Mouse (Mus musculus) embryonic facial prominence, embryonic 13.5 days (tissue): ENCODE data around the gene Gm9817. TPM values are rescaled to one million over a fixed set of nuclear protein-coding genes. Genes with fewer than 3 reads are reported as not detected.

Experiments used
- ATAC-seq: fragments of 200-750 bp; cut with Nextera tagmentation; 2 replicates; pipeline ENCODE4 v1.8.0; 2017; ENCODE audit warnings: low read depth; ENCODE audit not compliant: insufficient number of reproducible peaks, insufficient read depth, low FRiP score, low TSS enrichment
- H3K27ac ChIP-seq: fragments of 300-500 bp; sonication (generic); 2 replicates; pipeline ENCODE4 v1.5.1; 2015; ENCODE audit warnings: moderate library complexity, mild to moderate bottlenecking, inconsistent platforms
- H3K27me3 ChIP-seq: fragments of 300-500 bp; sonication (generic); 2 replicates; pipeline ENCODE4 v1.6.1; 2015; ENCODE audit warnings: mild to moderate bottlenecking, inconsistent platforms
- H3K36me3 ChIP-seq: fragments of 300-500 bp; sonication (generic); 2 replicates; pipeline ENCODE4 v1.6.1; 2015; ENCODE audit warnings: mild to moderate bottlenecking, inconsistent platforms
- H3K4me1 ChIP-seq: fragments of 300-500 bp; sonication (generic); 2 replicates; pipeline ENCODE4 v1.6.1; 2015; ENCODE audit warnings: inconsistent platforms
- H3K4me2 ChIP-seq: fragments of 300-500 bp; sonication (generic); 2 replicates; pipeline ENCODE4 v1.6.1; 2015; ENCODE audit warnings: moderate library complexity, mild to moderate bottlenecking, inconsistent platforms
- H3K4me3 ChIP-seq: fragments of 300-500 bp; sonication (generic); 2 replicates; pipeline ENCODE4 v1.5.1; 2015; ENCODE audit warnings: mild to moderate bottlenecking, inconsistent platforms
- H3K9ac ChIP-seq: fragments of 300-500 bp; sonication (generic); 2 replicates; pipeline ENCODE4 v1.6.1; 2015; ENCODE audit warnings: mild to moderate bottlenecking, inconsistent platforms
- H3K9me3 ChIP-seq: fragments of 300-500 bp; sonication (generic); 2 replicates; pipeline ENCODE4 v1.6.1; 2016; ENCODE audit warnings: inconsistent platforms
- WGBS: fragments of 180-500 bp; shearing (Covaris S2); methylation state at CpG from one replicate; pipeline ENCODE4 v1.1.7; 2015; ENCODE audit warnings: mixed read lengths; 5-methylcytosine and 5-hydroxymethylcytosine counted together
- polyA plus RNA-seq: library from polyadenylated mRNA; unstranded; fragments of >200 nt; fragmentation: Nextera tagmentation; extraction: Ambion mirVana; gene quantifications from 2 replicates; pipeline ENCODE4 v1.2.1, GENCODE M21; 2015

Gene Gm9817
- polyA plus RNA-seq, 1 experiment from 2014 or later: not detected

DNA sequence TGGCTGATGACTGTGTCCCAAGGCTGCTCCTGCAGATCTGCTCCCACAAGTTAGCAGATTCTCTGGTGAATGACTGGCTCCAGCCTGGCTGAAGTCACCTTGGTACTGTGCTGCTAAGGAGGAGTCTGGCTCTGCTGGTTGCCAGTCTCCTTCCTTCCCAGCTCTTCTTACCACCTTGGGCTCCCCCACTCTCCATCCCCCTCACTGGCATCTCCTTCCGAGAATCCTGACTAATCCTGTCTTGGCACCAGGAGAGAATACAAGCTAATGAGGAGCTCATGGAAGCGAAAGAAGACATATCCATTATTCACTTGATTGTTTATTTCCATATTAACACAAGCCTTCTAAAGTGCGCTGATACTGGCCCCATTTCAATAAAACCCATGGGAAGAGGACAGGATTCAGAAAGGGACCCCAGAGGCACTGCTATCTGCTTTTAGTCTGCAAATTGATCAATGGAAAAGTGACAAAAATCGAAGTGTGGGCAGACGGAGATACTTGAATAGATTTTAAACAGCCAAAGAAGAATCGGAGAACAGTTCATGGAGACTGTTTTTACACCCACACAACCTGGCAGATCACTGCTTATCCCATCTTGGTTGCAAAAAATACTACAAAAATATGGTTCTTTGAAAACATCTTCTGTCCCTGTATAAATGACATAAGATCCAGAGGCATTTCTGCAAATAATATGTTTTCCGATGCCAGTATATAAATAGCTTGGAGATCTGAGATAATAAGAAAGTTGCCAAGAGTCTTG, 29.1 kb upstream of the Gm9817 start:
- Histone ChIP-seq H3K4me1 (no peaks in the 10 kb centered on the region), H3K27ac (no peak overlapping the region), H3K27me3 (no peaks in the 10 kb centered on the region), H3K9me3 (no peaks in the 10 kb centered on the region), H3K4me3 (no peak overlapping the region), H3K36me3 (no peaks in the 10 kb centered on the region), H3K4me2 (no peak overlapping the region), H3K9ac (no peak overlapping the region)
- WGBS: 81% methylated on average over 7 of the region's 7 CpGs
- no peak for ATAC-seq

GRCm38 (mm10) chr13:45052805-45053204, 25.7 kb upstream of the Gm9817 start:
- WGBS: 72% methylated on average over 7 of the region's 7 CpGs
- H3K9ac ChIP-seq: no peak overlapping the region
- no peaks in the 10 kb centered on the region for H3K27me3 ChIP-seq
- H3K4me1 ChIP-seq: no peaks in the 10 kb centered on the region
- ATAC-seq: no peak
- no peak overlapping the region for H3K4me2 ChIP-seq
- no peaks in the 10 kb centered on the region for H3K36me3 ChIP-seq
- no peaks in the 10 kb centered on the region for H3K9me3 ChIP-seq
- H3K4me3 ChIP-seq: no peak overlapping the region
- no peak overlapping the region for H3K27ac ChIP-seq

DNA sequence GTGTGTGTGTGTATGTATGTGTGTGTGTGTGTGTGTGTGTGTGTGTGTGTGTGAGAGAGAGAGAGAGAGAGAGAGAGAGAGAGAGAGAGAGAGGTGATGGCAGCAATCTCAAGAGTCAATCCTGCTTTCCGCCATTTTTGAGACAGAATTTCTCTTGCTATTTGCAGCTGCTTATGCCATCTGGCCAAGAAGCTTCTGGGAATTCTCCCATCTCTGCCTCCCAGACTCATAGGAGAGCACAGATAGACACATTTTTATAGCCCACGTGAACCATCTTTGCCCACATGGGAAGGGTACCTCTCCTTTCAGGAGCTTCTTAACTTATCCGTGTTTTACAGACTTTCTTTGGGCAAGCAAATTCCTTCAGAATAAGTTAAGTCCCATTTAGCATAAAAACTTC, 24.6 kb upstream of the Gm9817 start:
- ATAC-seq: no peak
- H3K9me3 ChIP-seq: no peaks in the 10 kb centered on the region
- 91% methylated on average over 3 of the region's 3 CpGs for WGBS
- no peak overlapping the region for H3K9ac ChIP-seq
- no peak overlapping the region for H3K4me2 ChIP-seq
- no peak overlapping the region for H3K27ac ChIP-seq
- no peaks in the 10 kb centered on the region for H3K27me3 ChIP-seq
- H3K36me3 ChIP-seq: no peaks in the 10 kb centered on the region
- no peaks in the 10 kb centered on the region for H3K4me1 ChIP-seq
- H3K4me3 ChIP-seq: no peak overlapping the region

GRCm38 (mm10) chr13:45059206-45059605, 19.3 kb upstream of the Gm9817 start:
- no peaks in the 10 kb centered on the region for H3K36me3 ChIP-seq
- H3K4me3 ChIP-seq: no peak overlapping the region
- no peak overlapping the region for H3K27ac ChIP-seq
- 81% methylated on average over 17 of the region's 17 CpGs for WGBS
- H3K9ac ChIP-seq: no peak overlapping the region
- H3K4me2 ChIP-seq: no peak overlapping the region
- no peaks in the 10 kb centered on the region for H3K9me3 ChIP-seq
- no peaks in the 10 kb centered on the region for H3K27me3 ChIP-seq
- H3K4me1 ChIP-seq: no peaks in the 10 kb centered on the region
- no peak for ATAC-seq

DNA sequence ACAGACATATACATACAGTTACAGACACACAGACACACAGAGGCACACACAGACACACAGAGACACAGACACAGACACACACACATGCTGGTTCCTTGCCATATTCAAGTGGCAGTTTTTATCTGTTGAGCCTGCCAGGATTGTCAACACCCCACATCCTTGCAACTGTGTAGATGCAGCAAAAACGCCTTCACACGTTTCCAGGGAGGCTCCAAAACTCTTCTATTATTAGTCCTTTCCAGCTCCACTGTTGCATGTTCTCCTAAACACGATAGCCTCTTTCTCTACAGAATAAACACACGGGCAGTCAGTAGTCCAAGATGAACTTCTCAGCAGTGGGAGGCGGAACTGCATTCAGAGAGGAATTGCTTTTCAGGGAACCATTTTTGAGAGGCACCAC, 15.3 kb upstream of the Gm9817 start:
- no peak for ATAC-seq
- no peaks in the 10 kb centered on the region for H3K27me3 ChIP-seq

DNA sequence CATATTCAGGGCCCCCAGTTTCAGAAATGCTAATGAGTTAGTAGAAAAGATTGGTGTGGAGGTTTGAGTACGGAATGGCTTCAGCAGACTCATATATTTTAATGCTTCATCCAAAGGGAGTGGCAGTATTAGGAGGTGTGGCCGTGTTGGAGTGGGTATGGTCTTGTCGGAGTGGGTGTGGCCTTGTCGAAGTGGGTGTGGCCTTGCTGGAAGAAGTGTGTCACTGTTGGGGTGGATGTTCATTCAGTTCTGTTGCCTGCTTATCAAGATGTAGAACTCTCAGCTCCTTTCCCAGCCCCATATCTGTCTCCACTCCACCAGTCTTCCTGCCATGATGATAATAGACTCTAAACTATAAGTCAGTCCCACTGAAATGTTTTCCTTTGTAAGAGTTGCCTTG, 13.5 kb upstream of the Gm9817 start:
- WGBS: 88% methylated on average over 4 of the region's 4 CpGs
- H3K4me3 ChIP-seq: no peak overlapping the region
- no peak overlapping the region for H3K4me2 ChIP-seq
- no peaks in the 10 kb centered on the region for H3K36me3 ChIP-seq
- no peaks in the 10 kb centered on the region for H3K9me3 ChIP-seq
- H3K27ac ChIP-seq: no peak overlapping the region
- ATAC-seq: no peak
- no peak overlapping the region for H3K9ac ChIP-seq
- no peaks in the 10 kb centered on the region for H3K27me3 ChIP-seq
- no peaks in the 10 kb centered on the region for H3K4me1 ChIP-seq

More for the DNA sequence above, 15.3 kb upstream of the Gm9817 start:
- Histone ChIP-seq H3K4me1 (no peaks in the 10 kb centered on the region), H3K36me3 (no peaks in the 10 kb centered on the region), H3K27ac (no peak overlapping the region), H3K9me3 (no peaks in the 10 kb centered on the region), H3K9ac (no peak overlapping the region), H3K4me3 (no peak overlapping the region), H3K4me2 (no peak overlapping the region)
- 80% methylated on average over 5 of the region's 5 CpGs for WGBS

DNA sequence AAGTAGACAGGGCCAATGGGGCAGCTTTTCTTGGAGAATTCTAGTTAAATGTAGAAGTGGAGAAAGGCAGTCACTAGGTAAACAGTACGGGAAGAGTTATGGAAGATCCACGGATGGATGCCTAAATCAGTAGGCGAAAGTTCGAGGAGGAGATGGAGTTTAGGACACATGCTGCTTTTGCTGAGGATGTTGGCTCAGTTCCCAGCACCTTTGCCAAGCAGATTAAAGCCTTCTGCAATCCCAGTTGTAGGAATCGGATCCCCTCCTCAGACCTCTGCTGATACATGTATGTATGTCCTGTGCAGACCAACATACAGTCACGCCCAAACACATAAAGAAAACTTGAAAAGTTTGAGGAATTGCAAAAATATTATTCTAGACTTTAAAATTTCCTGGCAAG, 8.1 kb upstream of the Gm9817 start:
- Histone ChIP-seq H3K27ac (no peak overlapping the region), H3K4me3 (no peak overlapping the region), H3K4me1 (no peaks in the 10 kb centered on the region), H3K36me3 (no peaks in the 10 kb centered on the region), H3K27me3 (no peaks in the 10 kb centered on the region), H3K9me3 (no peaks in the 10 kb centered on the region), H3K9ac (no peak overlapping the region), H3K4me2 (no peak overlapping the region)
- no peak for ATAC-seq
- WGBS: 85% methylated on average over 6 of the region's 6 CpGs

DNA sequence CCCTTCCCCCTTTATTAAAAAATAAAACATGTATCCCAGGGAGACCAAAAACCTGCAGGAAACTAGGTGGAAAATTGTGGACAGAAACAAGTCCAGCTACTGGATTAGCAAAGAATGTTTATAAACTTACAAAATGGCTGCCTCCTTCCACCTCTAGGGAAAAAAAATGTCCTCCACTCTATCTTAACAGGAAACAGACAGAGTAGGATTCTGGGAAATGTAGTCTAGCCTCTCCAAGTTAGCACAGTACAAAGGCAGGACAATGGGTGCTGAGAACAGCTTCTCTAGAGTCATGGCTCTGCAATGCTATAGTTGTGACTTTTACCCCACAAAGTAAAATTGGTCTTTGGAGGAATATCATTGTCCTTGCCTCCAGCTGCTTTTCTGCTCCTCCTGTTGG, 3.5 kb upstream of the Gm9817 start:
- ATAC-seq: no peak
- no peak overlapping the region for H3K4me2 ChIP-seq
- no peaks in the 10 kb centered on the region for H3K36me3 ChIP-seq
- H3K27ac ChIP-seq: no peak overlapping the region
- H3K4me1 ChIP-seq: no peaks in the 10 kb centered on the region
- no peaks in the 10 kb centered on the region for H3K9me3 ChIP-seq
- H3K9ac ChIP-seq: no peak overlapping the region
- peaks cover 4% of the 10 kb centered on the region; the same call in 1 of the 2 replicates for H3K27me3 ChIP-seq
- no peak overlapping the region for H3K4me3 ChIP-seq

DNA sequence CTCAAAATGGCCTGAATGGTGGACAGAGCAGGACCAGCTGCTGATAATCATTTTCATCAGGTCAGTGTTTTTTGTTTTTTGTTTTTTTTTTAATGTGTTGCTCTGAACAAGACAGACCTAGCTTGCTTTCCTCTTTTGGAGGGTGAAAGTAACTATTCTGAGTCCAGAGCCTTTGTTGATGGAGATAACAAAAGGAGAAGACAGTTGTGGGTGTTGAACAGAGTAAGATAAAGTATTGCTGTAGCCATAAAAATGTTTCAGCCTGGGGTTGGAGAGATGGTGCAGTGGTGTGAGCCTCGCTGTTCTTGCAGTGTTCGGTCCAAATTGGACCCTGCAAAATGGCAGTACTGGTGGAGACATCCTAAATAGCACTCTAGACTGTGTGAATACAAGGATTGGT, 2.8 kb upstream of the Gm9817 start:
- no peak overlapping the region for H3K27ac ChIP-seq
- H3K4me1 ChIP-seq: no peaks in the 10 kb centered on the region
- H3K4me3 ChIP-seq: no peak overlapping the region
- WGBS: 92% methylated on average over 2 of the region's 2 CpGs
- no peak overlapping the region for H3K9ac ChIP-seq
- no peak overlapping the region for H3K4me2 ChIP-seq
- no peak for ATAC-seq
- peaks cover 4% of the 10 kb centered on the region; the same call in 1 of the 2 replicates for H3K27me3 ChIP-seq
- no peaks in the 10 kb centered on the region for H3K9me3 ChIP-seq
- H3K36me3 ChIP-seq: no peaks in the 10 kb centered on the region

DNA sequence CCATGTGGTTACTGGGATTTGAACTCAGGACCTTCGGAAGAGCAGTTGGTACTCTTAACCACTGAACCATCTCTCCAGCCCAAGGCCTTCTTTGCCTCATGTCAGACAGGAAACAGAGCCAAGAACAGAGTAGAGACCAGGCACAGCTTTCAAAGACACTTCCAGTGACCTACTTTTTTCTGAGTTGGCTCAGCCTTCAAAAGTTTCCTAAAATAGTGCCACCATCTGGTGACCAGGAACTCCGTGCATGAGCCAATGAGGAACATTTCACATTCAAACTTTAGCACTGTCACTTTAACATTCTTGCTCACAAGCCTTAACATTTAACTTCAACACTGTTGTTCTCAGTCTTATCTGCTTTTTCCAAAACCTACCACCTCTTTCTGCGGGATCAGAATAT, 2.3 kb downstream of the Gm9817 start:
- Histone ChIP-seq H3K36me3 (no peaks in the 10 kb centered on the region), H3K4me1 (no peaks in the 10 kb centered on the region), H3K27me3 (peaks cover 4% of the 10 kb centered on the region; the same call in 1 of the 2 replicates), H3K9ac (no peak overlapping the region), H3K4me3 (no peak overlapping the region), H3K4me2 (no peak overlapping the region), H3K9me3 (no peaks in the 10 kb centered on the region), H3K27ac (no peak overlapping the region)
- no peak for ATAC-seq
- WGBS: 97% methylated on average over 3 of the region's 3 CpGs

DNA sequence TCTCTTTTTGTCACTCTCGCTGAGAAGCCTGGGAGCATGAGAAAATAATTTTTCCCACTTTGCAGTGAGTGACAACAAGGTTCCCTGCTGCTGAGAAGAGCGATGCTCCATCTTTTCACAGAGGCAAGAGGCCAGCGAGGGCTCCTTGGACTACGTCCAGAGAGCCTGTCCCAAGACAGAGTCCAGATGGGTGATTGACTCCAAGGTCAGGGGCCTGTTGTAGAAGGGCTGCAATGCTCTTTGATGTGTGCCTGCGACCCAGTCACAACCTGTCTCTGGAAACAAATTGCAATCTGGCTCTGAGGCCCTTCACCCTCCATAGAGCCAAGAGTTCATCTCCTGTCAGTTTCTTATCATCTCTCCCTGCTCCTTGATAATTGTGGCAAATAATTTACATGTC, 5.2 kb downstream of the Gm9817 start:
- H3K4me2 ChIP-seq: no peak overlapping the region
- no peak for ATAC-seq
- no peaks in the 10 kb centered on the region for H3K4me1 ChIP-seq
- H3K27me3 ChIP-seq: peaks cover 4% of the 10 kb centered on the region; the same call in 1 of the 2 replicates
- H3K36me3 ChIP-seq: no peaks in the 10 kb centered on the region
- H3K4me3 ChIP-seq: no peak overlapping the region
- no peak overlapping the region for H3K9ac ChIP-seq
- no peaks in the 10 kb centered on the region for H3K9me3 ChIP-seq
- 33% methylated on average over 5 of the region's 5 CpGs for WGBS
- H3K27ac ChIP-seq: no peak overlapping the region

- WGBS: 40% methylated on average over 2 of the region's 2 CpGs
- H3K4me3 ChIP-seq: no peak overlapping the region
- 0 out of 2 replicates have a peak, but pooled peaks cover 4% of the 10 kb centered on the region for H3K4me1 ChIP-seq
- ATAC-seq: no peak
- no peak overlapping the region for H3K4me2 ChIP-seq
- H3K27me3 ChIP-seq: no peaks in the 10 kb centered on the region
- H3K9ac ChIP-seq: no peak overlapping the region
- H3K36me3 ChIP-seq: no peaks in the 10 kb centered on the region
- no peaks in the 10 kb centered on the region for H3K9me3 ChIP-seq
- H3K27ac ChIP-seq: no peak overlapping the region
These were observed 10.3 kb downstream of the Gm9817 start for GRCm38 (mm10) chr13:45088796-45089221.
